Mouse (Mus musculus) thymus, adult 2 months (tissue): ENCODE measurements around the gene Bmt2.

Experiments
- CTCF ChIP-seq: fragments of 200-500 bp; IDR thresholded peaks from 2 replicates; pipeline ENCODE4 v1.5.1; 2012; ENCODE audit warnings: mild to moderate bottlenecking, control low read depth, low read length, moderate library complexity, borderline replicate concordance; ENCODE audit not compliant: control insufficient read depth, poor library complexity, insufficient read depth; ENCODE audit errors: extremely low read depth
- POLR2A ChIP-seq: fragments of 200-500 bp; IDR thresholded peaks from 2 replicates; pipeline ENCODE4 v1.6.1; 2012; ENCODE audit warnings: mild to moderate bottlenecking, low read length, control low read depth, moderate library complexity; ENCODE audit not compliant: control insufficient read depth, poor library complexity, insufficient read depth; ENCODE audit errors: extremely low read depth

GRCm38 (mm10) chr6:13609353-13610140 lies 68.2 kb downstream of the Bmt2 start:
- TF ChIP-seq CTCF (no peak), POLR2A (no peak)
